Mouse (Mus musculus) liver, embryonic 14.5 days (tissue): ENCODE data around the gene Rnf5.

Experiments
- CTCF ChIP-seq: IDR thresholded peaks from 2 replicates; pipeline ENCODE4 v1.5.1; 2016; ENCODE audit warnings: antibody characterized with exemption, low read depth, control low read depth
- EP300 ChIP-seq: IDR thresholded peaks from 2 replicates; pipeline ENCODE4 v1.6.1; 2016; ENCODE audit warnings: antibody characterized with exemption, low read depth

- TF ChIP-seq CTCF (no peak), EP300 (no peak)
Measured at GRCm38 (mm10) chr17:34582528-34582927, 21.0 kb downstream of the Rnf5 start.
